Mouse (Mus musculus) lung, adult 2 months (tissue): ENCODE data around the gene Hs1bp3. TPM values are rescaled to one million over a fixed set of nuclear protein-coding genes. Genes with fewer than 3 reads are reported as not detected.
A peak's percentile ranks its signal among the peaks of the same experiment; 100 is the strongest.

Experiments used
- DNase-seq: peaks from one replicate; pipeline ENCODE4 v3.0.0; 2022
- H3K4me1 ChIP-seq: fragments of 200-500 bp; 2 replicates; pipeline ENCODE4 v1.6.1; 2011; ENCODE audit warnings: low read length; ENCODE audit not compliant: control insufficient read depth, insufficient read depth
- H3K4me3 ChIP-seq: fragments of 200-500 bp; replicated peaks from 2 replicates; pipeline ENCODE3; 2011; ENCODE audit warnings: low read depth, mild to moderate bottlenecking, control low read depth, low read length; ENCODE audit errors: extremely low read depth
- CTCF ChIP-seq: fragments of 200-500 bp; IDR thresholded peaks from 2 replicates; pipeline ENCODE4 v1.5.1; 2011; ENCODE audit warnings: mild to moderate bottlenecking, low read length, control low read depth; ENCODE audit not compliant: insufficient read depth
- POLR2A ChIP-seq: fragments of 200-500 bp; IDR thresholded peaks from 2 replicates; pipeline ENCODE4 v1.6.1; 2011; ENCODE audit warnings: low read depth, mild to moderate bottlenecking, control low read depth, low read length, borderline replicate concordance; ENCODE audit errors: extremely low read depth
- WGBS: fragments of 180-500 bp; shearing (Covaris S2); methylation state at CpG from one replicate; pipeline ENCODE4 v1.1.7; 2018; 5-methylcytosine and 5-hydroxymethylcytosine counted together
- polyA plus RNA-seq: library from polyadenylated mRNA; depleted of rRNA; stranded (reverse); fragments of >200 nt; gene quantifications from 2 replicates; pipeline ENCODE4 v1.2.3, GENCODE M21; 2012

The Hs1bp3 gene
- polyA plus RNA-seq, 1 experiment, result 25.8 TPM

DNA sequence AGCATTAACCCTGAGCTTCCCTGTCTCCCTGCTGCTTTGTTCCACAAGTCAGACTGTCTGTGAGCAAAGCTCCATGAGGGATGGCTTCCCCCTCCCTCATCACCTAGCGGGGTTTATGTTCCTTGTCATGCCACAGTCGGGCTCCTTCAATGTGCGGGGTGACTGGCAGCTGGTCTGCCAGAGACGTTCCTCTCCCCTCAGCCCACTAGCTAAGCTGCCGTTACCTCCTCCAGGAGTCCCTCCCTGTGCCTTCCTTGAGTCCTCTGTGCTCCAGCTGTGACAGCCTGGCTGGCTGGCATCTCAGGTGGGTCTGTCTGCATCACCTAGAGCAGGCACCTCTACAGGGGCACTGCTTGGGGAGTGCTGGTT is 18.9 kb downstream of the Hs1bp3 start:
- no peak for DNase-seq
- peaks cover 6% of the 10 kb centered on the region for H3K4me1 ChIP-seq
- no peak overlapping the region for H3K4me3 ChIP-seq
- WGBS, result 77% methylated on average over 5 of the region's 5 CpGs
- TF ChIP-seq CTCF, result no peak
- no peak for TF ChIP-seq POLR2A

DNA sequence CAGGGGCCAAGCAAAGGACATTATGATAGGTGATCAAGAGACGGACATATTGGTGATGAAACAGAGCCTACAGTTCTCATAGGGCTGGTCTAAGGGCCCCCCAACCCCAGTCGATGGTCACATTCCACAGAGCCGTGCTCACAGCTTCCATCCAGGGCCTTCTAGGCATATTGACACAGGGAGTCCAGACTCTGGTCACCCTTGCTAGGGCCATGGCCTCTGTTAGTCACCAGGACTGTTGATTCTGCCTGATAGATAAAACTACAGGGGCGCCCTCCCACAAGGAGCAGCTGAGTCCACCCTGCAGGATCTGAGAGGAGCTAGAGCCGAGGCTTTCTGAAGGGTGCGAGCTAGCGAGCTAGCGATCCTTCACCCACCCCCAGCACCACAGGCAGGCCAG is 20.4 kb downstream of the Hs1bp3 start:
- Histone ChIP-seq H3K4me3 (no peak overlapping the region), H3K4me1 (peaks cover 6% of the 10 kb centered on the region)
- TF ChIP-seq POLR2A (no peak), CTCF (no peak)
- no peak for DNase-seq
- WGBS, result 82% methylated on average over 8 of the region's 8 CpGs

DNA sequence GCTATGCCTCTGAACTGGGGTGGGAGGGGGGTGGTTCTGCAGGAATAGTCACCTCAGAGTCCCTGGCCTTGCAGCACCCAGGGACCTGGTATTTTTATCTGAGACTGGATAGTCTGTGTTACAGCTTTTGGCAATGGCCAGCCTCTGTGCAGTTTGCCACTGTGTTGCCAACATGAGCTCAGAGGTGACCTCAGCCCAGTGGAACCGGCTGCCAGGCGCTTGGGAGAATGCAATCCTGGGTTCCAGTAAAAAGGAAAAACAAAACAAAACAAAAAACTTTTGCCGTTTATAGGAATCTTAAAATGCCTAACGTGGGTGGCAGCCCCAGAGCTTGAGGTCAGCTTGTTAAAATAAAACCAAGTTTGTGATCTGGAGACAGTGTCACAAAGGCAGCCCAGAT is 21.0 kb downstream of the Hs1bp3 start:
- TF ChIP-seq CTCF (no peak), POLR2A (no peak)
- no peak for DNase-seq
- Histone ChIP-seq H3K4me1 (peaks cover 6% of the 10 kb centered on the region), H3K4me3 (no peak overlapping the region)
- 60% methylated on average over 4 of the region's 4 CpGs for WGBS

DNA sequence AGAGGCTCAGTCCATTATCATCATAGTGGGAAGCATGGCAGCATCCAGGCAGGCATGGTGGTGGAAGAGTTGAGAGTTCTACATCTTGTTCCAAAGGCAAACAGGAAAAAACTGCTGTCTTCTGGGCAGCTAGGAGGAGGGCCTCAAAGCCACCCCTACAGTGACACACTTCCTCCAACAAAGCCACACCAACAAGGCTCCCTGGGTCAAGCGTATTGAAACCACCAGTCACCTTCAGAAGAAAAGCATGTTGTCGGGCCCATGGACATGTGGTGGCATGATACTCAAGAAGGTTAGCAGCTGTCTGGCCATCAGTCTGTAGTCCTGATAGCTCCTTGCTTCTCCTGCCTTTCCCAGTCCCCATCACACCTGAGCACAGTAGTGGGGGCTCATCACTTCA is 22.3 kb downstream of the Hs1bp3 start:
- DNase-seq, result no peak
- WGBS, result 84% methylated on average over 2 of the region's 2 CpGs
- TF ChIP-seq CTCF (no peak), POLR2A (no peak)
- Histone ChIP-seq H3K4me1 (peaks cover 6% of the 10 kb centered on the region), H3K4me3 (no peak overlapping the region)

DNA sequence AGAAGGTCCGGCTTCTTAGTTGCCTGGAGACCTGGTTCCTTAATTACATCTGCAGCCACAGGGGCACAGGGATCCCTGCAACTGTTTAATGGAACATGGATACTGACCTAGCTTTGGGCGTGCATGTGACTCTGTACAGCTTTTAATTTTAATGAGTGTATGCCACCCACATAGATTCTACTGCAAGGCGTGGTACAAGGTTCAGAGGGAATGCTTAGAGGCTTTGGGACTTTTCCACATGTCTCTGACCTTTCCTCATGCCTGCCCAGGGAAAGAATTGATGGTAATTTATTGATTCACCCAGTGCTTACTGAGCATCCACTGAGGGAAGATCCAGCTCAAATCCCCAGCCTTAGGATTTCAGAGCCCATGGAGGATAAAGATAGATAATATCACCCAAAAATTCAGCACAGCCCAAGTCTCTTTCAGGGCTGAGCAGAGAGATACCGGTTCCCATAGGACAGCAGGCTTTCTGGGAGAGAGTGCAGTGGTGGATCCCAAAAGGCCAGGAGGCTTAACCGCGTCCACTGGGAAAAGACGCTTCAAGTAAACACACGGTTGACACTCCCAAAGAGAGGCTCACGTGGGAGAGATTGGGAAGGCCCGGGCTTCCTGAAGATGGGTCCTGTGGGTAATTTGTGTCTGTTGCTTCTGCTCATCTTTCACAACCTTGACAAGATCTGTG is 23.5 kb downstream of the Hs1bp3 start:
- Histone ChIP-seq H3K4me3 (no peak overlapping the region), H3K4me1 (peaks cover 6% of the 10 kb centered on the region)
- WGBS, result 65% methylated on average over 10 of the region's 10 CpGs
- DNase-seq, result no peak
- TF ChIP-seq CTCF (no peak), POLR2A (no peak)

DNA sequence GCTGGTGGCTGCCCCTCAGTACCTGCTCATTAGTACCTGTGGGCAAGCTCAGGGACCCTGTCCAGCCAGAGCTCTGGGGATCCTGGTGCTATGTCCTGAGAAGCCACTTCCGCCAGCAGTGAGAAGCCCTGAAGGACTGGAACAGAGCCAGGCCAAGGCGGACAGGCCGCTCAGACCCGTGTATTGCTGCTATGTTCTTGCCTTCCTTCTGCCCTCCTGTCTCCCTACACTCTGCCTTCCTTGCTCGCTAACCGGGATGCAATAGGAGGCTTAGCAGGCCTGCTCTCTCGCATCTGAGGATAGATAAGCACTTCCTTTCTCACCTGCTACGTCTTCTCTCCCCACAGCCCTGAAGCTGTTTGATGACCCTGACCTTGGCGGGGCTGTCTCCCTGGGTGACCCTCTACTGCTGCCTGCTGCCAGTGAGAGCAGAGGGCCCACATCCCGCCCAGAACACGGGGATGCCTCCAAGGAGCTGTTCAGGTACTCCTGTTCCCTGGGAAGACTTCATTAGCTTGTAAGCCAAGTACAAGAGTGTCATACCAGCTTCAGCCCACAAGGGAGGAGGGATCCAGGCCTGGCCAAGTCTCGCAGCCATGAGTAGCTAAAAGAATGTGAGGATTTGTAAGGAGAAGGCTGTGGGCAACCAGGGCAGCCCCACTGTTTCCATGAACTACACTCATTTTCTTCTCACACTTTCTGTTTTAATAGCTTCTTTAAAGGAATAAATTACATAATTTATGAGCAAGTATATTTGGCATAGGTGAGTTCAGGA is 24.2 kb downstream of the Hs1bp3 start:
- WGBS, result 52% methylated on average over 12 of the region's 12 CpGs

DNA sequence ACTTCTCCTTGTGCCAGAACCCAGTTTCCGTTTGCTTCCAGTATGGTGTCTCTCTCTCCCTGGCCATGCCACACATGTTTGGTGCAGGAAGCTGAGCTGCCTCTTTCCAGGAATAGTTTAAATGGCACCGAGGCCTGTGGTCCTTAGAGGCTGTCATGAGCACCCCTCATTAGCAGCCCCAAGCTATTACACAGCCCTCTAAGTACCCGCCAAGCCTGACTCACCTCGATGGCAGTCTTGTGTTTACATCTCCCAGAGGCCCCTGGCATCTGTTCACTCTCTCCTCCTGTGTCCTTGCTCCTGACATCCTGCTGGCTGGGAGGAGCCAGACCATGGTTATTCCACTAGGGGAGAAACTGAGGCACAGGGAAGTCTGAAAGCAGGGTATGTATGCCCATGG is 25.3 kb downstream of the Hs1bp3 start:
- WGBS, result 27% methylated on average over 4 of the region's 4 CpGs
- Histone ChIP-seq H3K4me3 (no peak overlapping the region), H3K4me1 (peaks cover 6% of the 10 kb centered on the region)
- DNase-seq, result no peak
- TF ChIP-seq POLR2A (no peak), CTCF (no peak)

More for the DNA sequence above, 24.2 kb downstream of the Hs1bp3 start:
- peaks cover 6% of the 10 kb centered on the region for H3K4me1 ChIP-seq
- H3K4me3 ChIP-seq, result no peak overlapping the region
- peak; percentile 16; the same call in 1 of the 2 replicates for TF ChIP-seq CTCF
- TF ChIP-seq POLR2A, result no peak
- no peak for DNase-seq

DNA sequence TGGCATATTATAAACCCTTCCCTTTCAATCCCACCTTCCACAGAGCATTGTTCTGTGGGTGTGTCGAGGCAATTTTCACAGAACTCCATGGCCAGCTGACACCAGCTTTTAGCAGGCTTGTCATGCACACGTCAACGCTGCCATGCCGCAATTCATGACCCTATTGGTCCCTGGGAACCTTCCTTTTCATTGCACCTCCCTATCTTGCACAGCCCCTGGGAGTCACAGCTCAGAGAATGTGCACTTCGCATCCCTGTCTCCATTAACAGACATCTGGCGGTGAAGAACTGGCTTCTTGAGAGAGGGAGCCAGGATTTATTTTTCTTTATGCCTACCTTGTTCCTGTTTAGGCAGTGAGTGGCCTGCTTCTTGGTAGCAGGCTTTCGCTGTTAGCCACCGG is 25.7 kb downstream of the Hs1bp3 start:
- WGBS, result 82% methylated on average over 8 of the region's 8 CpGs
- no peak for DNase-seq
- TF ChIP-seq POLR2A (no peak), CTCF (no peak)
- Histone ChIP-seq H3K4me3 (no peak overlapping the region), H3K4me1 (peaks cover 6% of the 10 kb centered on the region)

DNA sequence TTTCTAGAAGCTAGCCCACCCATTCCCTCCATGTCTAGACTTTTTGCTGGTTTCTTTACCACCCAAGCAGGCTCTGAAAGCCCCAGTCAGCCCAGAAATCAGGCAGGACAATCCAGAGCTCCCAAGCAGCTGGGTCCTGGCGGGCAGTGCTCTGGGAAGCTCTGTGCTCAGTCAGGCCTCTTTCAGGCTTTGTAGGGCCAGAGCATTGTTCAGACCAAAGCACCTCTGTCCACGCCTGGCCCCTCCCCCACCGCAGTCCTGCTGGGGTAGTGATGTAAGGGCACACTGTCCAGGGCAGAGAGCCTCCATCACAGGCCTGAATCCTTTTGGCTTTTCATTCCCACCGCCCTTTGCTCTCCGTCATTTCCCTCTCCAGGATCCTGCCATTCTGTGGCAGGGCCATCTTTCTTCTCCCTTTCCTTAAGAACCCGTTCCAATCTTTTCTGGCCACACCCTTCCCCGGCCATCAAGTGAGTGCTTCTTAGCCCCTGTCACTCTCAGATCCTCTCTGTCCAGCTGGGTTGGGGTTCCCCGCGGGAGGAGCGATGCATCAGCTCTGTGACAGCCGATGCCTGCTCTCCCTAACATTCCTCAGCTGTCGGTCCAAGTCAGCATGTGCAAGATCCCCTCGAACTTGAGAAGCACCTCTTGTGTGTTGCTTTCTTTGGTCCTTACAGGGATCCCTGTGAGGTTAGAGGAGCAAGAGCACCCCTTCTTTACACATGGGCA is 26.5 kb downstream of the Hs1bp3 start:
- Histone ChIP-seq H3K4me1 (peaks cover 10% of the 10 kb centered on the region), H3K4me3 (no peak overlapping the region)
- no peak for DNase-seq
- TF ChIP-seq CTCF (no peak), POLR2A (no peak)
- WGBS, result 55% methylated on average over 13 of the region's 13 CpGs
